Mouse (Mus musculus): ENCODE results near the gene Plxnb2. TPM values are rescaled to one million over a fixed set of nuclear protein-coding genes. Genes with fewer than 3 reads are reported as not detected.

Plxnb2 gene
- polyA plus RNA-seq, 1 experiment from 2014 or later, result 21.2 TPM

DNA sequence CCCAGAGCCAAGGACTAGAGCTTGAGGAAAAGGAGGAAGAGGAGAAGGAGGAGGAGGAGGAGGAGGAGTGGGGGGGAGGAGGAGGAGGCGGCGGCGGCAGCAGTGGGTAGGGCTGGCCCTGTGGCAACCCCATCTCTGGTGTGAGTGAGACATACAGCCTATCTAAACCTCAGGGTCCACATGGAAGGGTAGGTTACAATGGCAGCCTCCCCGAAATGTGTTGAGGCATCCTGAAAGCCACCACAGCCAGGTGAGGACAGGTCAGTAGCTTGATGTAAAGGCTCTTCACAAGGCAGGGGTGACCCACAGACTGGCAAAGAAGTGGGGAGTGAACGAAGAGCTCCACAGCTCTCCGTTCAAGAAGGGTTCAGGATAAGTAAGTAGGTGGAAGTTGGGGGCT, 42.1 kb downstream of the Plxnb2 start:
- Histone ChIP-seq H3K36me3 (no peaks in the 10 kb centered on the region), H3K9me3 (replicated peaks) (no peaks in the 10 kb centered on the region), H3K4me1 (replicated peaks) (peaks cover 12% of the 10 kb centered on the region; the same call in 1 of the 2 replicates), H3K4me3 (replicated peaks) (no peak overlapping the region), H3K9ac (no peak overlapping the region), H3K27ac (no peak overlapping the region), H3K27me3 (peaks cover 90% of the 10 kb centered on the region), H3K4me2 (no peak overlapping the region)
- ATAC-seq (ENCODE audit: low read depth) (no peak), DNase-seq (no peak)
- 61% methylated on average over 6 of the region's 6 CpGs for WGBS (ENCODE audit: insufficient replicate concordance)

DNA sequence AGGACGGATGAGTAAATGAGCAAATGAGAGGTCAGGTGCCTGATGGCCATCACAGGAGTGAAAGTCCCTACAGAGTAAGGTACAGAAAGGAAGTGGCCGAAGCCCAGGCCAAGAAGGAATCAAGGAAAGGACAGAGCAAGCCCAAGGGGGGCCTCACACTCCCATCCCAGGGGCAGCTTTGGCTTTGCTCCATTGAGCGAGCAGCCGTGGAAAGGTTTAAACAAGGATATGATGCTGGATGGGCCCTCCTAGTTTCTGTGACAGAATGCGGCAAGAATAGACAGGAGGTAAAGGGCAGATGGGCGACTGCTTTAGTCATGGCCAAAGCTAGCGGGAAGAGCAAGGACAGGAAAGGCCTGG, 42.6 kb downstream of the Plxnb2 start:
- Histone ChIP-seq H3K4me2 (no peak overlapping the region), H3K9me3 (replicated peaks) (no peaks in the 10 kb centered on the region), H3K9ac (no peak overlapping the region), H3K4me1 (replicated peaks) (peaks cover 12% of the 10 kb centered on the region; the same call in 1 of the 2 replicates), H3K36me3 (no peaks in the 10 kb centered on the region), H3K27ac (no peak overlapping the region), H3K27me3 (peaks cover 86% of the 10 kb centered on the region), H3K4me3 (replicated peaks) (no peak overlapping the region)
- whole genome bisulfite sequencing (ENCODE audit: insufficient replicate concordance), result 57% methylated on average over 7 of the region's 7 CpGs
- DNase-seq (no peak), ATAC-seq (ENCODE audit: low read depth) (no peak)

DNA sequence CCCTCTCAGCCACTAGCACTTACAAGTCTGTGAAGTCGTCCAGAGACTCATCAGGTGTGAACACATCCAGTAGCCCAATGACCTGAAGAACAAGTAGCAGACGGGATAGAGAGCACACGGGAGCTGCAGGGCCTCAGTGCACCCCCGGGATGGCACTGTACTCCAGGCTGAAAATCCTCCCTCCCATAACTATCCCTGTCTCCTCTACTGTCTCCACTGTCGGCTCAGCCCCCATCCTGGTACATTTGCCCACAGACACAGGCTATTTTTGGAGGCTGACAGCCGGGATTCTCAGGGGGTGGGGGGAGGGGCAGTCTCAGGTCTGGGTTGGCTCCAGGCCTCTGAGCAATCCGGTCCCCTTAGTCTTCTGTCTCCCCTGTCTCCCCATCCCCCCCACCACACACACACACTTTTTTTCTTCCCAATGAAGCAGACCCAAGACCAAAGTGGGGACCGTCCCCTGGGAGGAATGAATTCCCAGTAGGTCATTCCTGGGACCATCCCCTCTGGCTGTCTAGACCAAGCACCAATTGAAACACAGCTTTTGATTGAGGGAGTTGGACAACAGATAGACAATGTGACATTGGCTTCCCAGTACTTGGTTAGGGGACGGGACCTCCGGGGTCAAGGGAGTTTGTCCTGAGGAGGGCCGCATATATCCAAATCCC, 43.1 kb downstream of the Plxnb2 start:
- H3K9ac ChIP-seq, result no peak overlapping the region
- 57% methylated on average over 11 of the region's 11 CpGs for WGBS (ENCODE audit: insufficient replicate concordance)
- no peak overlapping the region for H3K27ac ChIP-seq
- H3K36me3 ChIP-seq, result no peaks in the 10 kb centered on the region
- peaks cover 12% of the 10 kb centered on the region; the same call in 1 of the 2 replicates for H3K4me1 ChIP-seq (replicated peaks)
- DNase-seq (no peak), ATAC-seq (ENCODE audit: low read depth) (no peak)
- no peak overlapping the region for H3K4me2 ChIP-seq
- H3K27me3 ChIP-seq, result peaks cover 86% of the 10 kb centered on the region
- no peak overlapping the region for H3K4me3 ChIP-seq (replicated peaks)
- H3K9me3 ChIP-seq (replicated peaks), result no peaks in the 10 kb centered on the region

DNA sequence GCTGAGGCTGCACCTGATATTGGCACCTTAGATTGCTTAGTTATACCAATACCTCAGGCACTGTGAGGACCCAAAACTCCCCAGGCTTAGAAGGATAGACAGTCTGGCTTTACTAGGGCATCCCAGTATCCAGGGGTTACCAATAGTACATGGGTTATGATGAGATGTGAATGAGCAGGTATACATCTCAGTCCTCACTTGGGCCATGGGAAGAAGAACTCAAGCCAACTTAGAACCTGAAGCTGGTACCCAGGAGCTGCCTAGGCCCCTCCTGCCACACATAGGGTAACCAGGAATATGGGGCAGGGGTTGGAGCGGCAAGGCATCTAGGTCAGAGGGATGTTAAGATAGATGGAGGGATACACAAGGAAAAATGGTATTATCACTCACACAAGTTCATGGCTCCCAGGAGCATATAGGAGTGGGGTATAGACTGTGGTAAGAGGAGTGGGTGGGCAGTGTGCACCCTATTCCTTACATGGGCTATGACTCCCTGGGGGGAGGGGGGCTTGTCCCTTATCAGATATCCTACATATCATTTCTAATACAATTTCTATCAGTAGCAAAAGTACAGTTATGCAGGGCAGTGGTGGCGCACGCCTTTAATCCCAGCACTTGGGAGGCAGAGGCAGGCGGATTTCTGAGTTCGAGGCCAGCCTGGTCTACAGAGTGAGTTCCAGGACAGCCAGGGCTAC, 44.0 kb downstream of the Plxnb2 start:
- no peak overlapping the region for H3K27ac ChIP-seq
- H3K9me3 ChIP-seq (replicated peaks), result no peaks in the 10 kb centered on the region
- H3K27me3 ChIP-seq, result peaks cover 77% of the 10 kb centered on the region
- no peak overlapping the region for H3K4me2 ChIP-seq
- ATAC-seq (ENCODE audit: low read depth), result no peak
- no peak overlapping the region for H3K4me3 ChIP-seq (replicated peaks)
- no peaks in the 10 kb centered on the region for H3K36me3 ChIP-seq
- no peak for DNase-seq
- 67% methylated on average over 5 of the region's 5 CpGs for WGBS (ENCODE audit: insufficient replicate concordance)
- H3K4me1 ChIP-seq (replicated peaks), result peaks cover 12% of the 10 kb centered on the region; the same call in 1 of the 2 replicates
- no peak overlapping the region for H3K9ac ChIP-seq

DNA sequence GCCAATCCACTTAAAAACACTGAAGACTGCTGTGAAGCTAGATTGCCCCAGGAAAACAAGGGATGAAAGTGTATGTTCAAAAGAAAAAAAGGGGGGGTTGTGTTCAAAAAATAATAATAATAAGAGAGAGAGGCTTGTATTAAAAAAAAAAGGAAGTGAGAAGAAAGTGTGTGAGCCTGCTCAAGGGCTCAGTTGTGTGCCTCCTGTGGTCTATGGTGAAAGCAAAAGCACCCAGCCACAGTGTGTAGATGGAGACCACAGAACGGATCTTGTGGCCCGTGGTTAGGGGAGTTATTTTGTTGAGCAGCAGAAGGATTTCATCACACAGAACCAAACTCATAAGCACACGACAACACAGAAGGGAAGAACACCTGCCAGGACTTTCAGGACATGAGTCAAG, 49.3 kb downstream of the Plxnb2 start:
- ATAC-seq (ENCODE audit: low read depth) (no peak), DNase-seq (no peak)
- no peaks in the 10 kb centered on the region for H3K36me3 ChIP-seq
- H3K27ac ChIP-seq, result no peak overlapping the region
- H3K4me2 ChIP-seq, result no peak overlapping the region
- no peaks in the 10 kb centered on the region for H3K9me3 ChIP-seq (replicated peaks)
- WGBS (ENCODE audit: insufficient replicate concordance), result 15% methylated on average over 3 of the region's 3 CpGs
- no peak overlapping the region for H3K4me3 ChIP-seq (replicated peaks)
- peaks cover 22% of the 10 kb centered on the region for H3K4me1 ChIP-seq (replicated peaks)
- H3K9ac ChIP-seq, result no peak overlapping the region
- peaks cover 38% of the 10 kb centered on the region for H3K27me3 ChIP-seq

DNA sequence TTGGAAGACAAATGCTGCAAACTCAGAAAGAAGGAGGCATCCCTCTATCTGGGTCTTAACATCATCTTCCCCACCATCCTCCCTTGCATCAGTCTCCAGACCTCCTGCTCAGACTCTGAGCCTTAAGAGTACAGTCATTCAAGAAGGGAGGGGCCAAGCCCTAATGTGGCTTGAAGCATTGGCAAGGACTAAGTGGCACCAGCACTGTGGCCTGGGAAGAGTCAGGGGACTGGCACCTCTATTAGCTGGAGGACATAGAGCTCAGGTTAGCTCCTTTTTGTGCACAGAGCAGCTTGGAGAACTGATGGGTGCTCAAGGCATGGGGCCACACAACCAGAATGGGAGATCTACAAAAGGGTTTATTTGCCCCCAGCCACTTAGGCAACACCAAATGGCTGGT, 50.3 kb downstream of the Plxnb2 start:
- H3K9me3 ChIP-seq (replicated peaks), result no peaks in the 10 kb centered on the region
- no peak for ATAC-seq (ENCODE audit: low read depth)

DNA sequence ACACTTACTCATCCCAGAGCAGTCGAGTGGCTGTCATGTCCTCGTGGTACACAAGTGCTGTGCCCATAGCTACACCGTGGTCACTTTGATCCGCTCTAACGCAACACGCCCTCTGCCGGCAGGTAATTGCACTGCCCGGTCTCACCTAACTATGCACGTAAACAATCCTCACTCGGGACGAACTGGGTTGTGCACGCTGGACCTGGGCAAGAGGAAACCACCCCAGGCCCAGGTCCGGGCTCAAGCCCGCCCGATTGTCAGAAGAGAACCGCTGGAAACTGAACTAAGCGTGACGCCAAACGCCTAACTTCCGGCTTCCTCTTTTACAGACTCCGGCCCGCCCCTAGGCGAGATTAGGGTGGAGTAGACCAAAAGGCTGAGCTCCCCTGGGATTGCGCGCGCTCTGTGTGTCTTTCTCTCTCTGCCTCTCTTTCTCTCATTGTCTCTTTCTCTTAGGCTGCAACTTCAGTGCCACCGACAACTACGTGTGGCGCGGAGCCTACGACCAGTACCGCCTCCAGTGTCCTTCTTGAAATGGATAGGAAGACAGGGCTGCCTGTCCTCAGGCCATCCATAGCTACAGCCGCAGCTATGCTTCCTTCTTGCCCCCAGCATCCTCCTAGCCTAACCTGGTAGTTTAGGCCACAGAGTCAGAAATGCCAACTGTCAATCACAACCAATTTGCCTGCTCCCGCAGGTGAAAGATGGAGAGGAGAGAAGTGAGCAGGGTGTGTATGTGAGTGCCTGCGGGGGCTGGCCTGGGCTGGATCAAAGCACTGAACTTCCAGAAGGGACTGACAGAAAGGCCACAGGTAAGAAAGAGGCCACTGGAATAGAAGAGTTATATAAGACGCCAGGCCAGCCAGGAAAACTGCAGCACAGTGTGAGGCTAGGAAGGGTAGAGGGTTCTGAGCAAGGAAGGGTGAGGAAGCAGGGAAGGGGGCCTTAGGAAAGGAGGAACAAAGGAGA, 51.9 kb downstream of the Plxnb2 start, which contains the start of gene Hdac10:
Hdac10 (minus strand) TSS at position 319 of the 969 bp plus-strand sequence.
- Histone ChIP-seq H3K9me3 (replicated peaks) (no peaks in the 10 kb centered on the region), H3K27ac (peak within 1 kb of the TSS; percentile 81), H3K36me3 (peaks cover 5% of the 10 kb centered on the region; the same call in 1 of the 2 replicates), H3K4me3 (replicated peaks) (peak within 1 kb of the TSS; percentile 69), H3K4me1 (replicated peaks) (peaks cover 31% of the 10 kb centered on the region), H3K4me2 (peak within 1 kb of the TSS; percentile 90), H3K9ac (peak within 1 kb of the TSS; percentile 80), H3K27me3 (peaks cover 19% of the 10 kb centered on the region)
- 4% methylated on average over 36 of the region's 36 CpGs for WGBS (ENCODE audit: insufficient replicate concordance)
- peak; percentile 74 for DNase-seq
- peak; percentile 88 for ATAC-seq (ENCODE audit: low read depth)

More for the DNA sequence above, 50.3 kb downstream of the Plxnb2 start:
- peaks cover 22% of the 10 kb centered on the region for H3K4me1 ChIP-seq (replicated peaks)
- DNase-seq, result no peak
- H3K4me2 ChIP-seq, result no peak overlapping the region
- H3K4me3 ChIP-seq (replicated peaks), result no peak overlapping the region
- peaks cover 2% of the 10 kb centered on the region; the same call in 1 of the 2 replicates for H3K36me3 ChIP-seq
- H3K9ac ChIP-seq, result no peak overlapping the region
- H3K27ac ChIP-seq, result no peak overlapping the region
- H3K27me3 ChIP-seq, result peaks cover 28% of the 10 kb centered on the region

DNA sequence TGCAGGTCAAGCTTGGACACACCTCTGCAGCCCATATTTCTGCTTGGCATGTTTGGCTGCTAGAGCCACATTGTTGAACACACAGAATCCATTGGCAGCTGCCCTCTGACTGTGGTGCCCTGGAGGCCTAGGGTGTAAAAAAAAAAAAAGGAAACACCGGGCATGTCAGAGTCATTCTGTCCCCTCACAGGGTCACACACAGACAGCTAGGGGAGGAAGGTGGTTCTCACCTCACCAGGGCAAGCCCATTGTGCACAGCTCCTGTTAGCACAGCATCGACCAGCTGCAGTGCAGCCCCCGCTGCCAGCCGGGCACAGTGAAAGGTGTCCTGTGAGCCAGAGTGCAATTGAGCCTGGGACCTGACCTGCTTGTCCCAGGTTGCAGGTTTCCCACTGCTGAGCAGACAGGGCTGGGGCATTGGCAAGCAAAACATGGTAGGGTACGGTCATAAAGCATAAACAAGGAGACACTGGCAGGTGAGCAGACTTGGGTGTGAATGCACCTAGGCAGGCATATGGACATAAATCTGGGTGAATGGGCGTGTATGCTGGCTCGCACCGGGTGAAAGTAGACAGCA, 53.1 kb downstream of the Plxnb2 start:
- no peak for DNase-seq
- Histone ChIP-seq H3K27ac (0 out of 2 replicates have a peak overlapping the region, but pooled peaks have one; percentile 81), H3K9me3 (replicated peaks) (no peaks in the 10 kb centered on the region), H3K36me3 (peaks cover 5% of the 10 kb centered on the region; the same call in 1 of the 2 replicates), H3K4me2 (peak overlapping the region; percentile 90), H3K27me3 (peaks cover 12% of the 10 kb centered on the region; the same call in 1 of the 2 replicates), H3K4me1 (replicated peaks) (peaks cover 37% of the 10 kb centered on the region), H3K4me3 (replicated peaks) (peak overlapping the region; percentile 69), H3K9ac (peak overlapping the region; percentile 80)
- 67% methylated on average over 8 of the region's 8 CpGs for WGBS (ENCODE audit: insufficient replicate concordance)
- ATAC-seq (ENCODE audit: low read depth), result no peak

DNA sequence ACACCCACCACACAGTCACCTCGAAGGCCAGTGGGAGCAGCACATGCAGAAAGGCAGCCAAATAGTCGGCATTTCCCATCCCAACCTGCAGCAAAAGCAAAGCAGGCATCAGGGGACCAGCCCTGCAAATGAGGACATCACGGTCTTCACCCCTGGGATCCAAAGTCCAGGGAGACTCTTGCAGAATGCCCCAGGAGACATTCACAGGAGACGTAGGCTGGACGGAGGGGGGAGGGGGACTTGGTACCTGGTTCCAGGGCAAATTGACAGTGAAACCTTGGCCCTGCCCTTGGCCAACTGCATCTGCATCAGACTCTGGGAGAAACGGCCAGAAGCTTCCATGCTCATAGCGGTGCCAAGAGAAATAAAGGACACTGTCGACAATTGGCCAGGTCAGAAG, 54.0 kb downstream of the Plxnb2 start:
- peaks cover 12% of the 10 kb centered on the region; the same call in 1 of the 2 replicates for H3K27me3 ChIP-seq
- ATAC-seq (ENCODE audit: low read depth) (no peak), DNase-seq (no peak)
- no peak overlapping the region for H3K4me3 ChIP-seq (replicated peaks)
- WGBS (ENCODE audit: insufficient replicate concordance), result 75% methylated on average over 8 of the region's 8 CpGs
- no peak overlapping the region for H3K4me2 ChIP-seq
- H3K9me3 ChIP-seq (replicated peaks), result no peaks in the 10 kb centered on the region
- peaks cover 45% of the 10 kb centered on the region for H3K4me1 ChIP-seq (replicated peaks)
- H3K9ac ChIP-seq, result no peak overlapping the region
- H3K27ac ChIP-seq, result no peak overlapping the region
- peaks cover 5% of the 10 kb centered on the region; the same call in 1 of the 2 replicates for H3K36me3 ChIP-seq

DNA sequence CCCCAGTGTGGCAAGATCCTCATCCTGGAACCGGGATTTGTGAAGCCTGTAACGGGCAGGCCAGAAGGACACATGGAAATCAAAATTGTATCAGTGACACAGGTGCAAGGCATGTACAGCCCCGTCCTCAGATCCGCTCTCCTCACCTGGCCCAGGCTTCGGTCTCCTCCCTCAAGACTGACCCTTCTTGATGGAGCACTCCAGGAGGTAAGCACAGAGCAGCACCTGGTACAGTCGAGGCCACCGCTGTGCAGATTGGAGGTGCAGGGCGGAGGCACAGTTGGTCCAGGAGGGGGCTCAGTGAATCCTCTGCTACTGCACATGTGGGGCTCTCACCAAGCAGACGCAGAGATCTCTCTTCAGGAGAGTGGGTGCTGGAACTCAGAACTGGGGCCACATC, 55.2 kb downstream of the Plxnb2 start:
- Histone ChIP-seq H3K27me3 (peaks cover 6% of the 10 kb centered on the region; the same call in 1 of the 2 replicates), H3K4me1 (replicated peaks) (peaks cover 58% of the 10 kb centered on the region), H3K9ac (no peak overlapping the region), H3K36me3 (peaks cover 11% of the 10 kb centered on the region; the same call in 1 of the 2 replicates), H3K27ac (no peak overlapping the region), H3K4me3 (replicated peaks) (no peak overlapping the region), H3K4me2 (no peak overlapping the region), H3K9me3 (replicated peaks) (no peaks in the 10 kb centered on the region)
- ATAC-seq (ENCODE audit: low read depth), result no peak
- no peak for DNase-seq
- 89% methylated on average over 9 of the region's 9 CpGs for whole genome bisulfite sequencing (ENCODE audit: insufficient replicate concordance)
